Mouse (Mus musculus) frontal cortex, postnatal 14 days (tissue): ENCODE data around the gene Lrp3.
A peak's percentile ranks its signal among the peaks of the same experiment; 100 is the strongest.

Experiments
- DNase-seq, 2 experiments: peaks; one replicate each; pipeline ENCODE4 v3.0.0; 2022; ENCODE audit warnings: low spot score in 2 of 2

Gene Lrp3

GRCm38 (mm10) chr7:35189699-35190098, 25.6 kb downstream of the Lrp3 start:
- no peak for DNase-seq

GRCm38 (mm10) chr7:35185889-35186569, 29.3 kb downstream of the Lrp3 start, which contains the start of gene Slc7a10:
Gene Slc7a10, plus strand, starts transcription at chr7:35186385.
- no peak for DNase-seq

DNA sequence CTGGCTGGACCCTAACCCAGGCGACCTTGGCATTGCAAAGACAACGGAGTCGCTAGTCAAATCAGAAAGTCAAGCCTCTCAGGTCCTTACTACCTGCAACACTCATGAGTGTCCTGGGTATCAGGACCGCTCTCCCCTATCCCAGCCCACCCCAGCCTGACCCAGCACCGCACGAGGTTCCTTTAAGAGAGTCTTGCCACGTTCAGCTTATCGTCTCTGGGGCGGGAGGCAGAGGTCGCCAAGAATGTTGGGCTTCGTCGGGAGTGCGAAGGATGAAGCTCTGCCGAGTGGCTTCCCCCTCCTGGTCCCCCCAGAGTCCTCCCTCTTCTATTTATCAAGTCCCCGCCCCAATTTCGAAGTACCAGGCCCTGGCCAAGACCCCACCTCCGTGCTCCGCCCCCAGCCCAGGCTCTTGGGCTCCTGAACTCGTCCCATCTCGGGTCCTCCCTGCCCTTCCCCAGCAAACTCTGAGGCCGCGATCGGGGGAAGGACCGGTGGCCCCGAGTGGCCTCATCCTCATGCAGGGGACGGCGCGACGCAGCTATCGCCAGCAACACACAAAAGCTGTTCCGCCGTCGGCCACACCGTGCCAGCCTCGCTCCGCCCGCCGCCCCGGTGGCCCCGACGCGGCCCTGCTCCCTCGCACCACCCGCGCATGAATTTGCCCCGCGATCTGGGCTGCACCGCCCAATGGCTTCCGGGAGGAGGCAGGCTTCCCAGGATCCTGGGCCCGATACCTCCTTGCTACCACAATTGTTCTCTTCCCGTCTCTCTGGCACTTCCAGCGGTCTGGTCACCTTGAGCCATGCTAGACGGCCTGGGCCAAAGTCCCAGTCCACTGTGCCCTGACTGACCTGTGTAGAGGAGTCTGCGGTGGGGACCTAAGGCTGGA, 30.2 kb downstream of the Lrp3 start:
- DNase-seq, result no peak

DNA sequence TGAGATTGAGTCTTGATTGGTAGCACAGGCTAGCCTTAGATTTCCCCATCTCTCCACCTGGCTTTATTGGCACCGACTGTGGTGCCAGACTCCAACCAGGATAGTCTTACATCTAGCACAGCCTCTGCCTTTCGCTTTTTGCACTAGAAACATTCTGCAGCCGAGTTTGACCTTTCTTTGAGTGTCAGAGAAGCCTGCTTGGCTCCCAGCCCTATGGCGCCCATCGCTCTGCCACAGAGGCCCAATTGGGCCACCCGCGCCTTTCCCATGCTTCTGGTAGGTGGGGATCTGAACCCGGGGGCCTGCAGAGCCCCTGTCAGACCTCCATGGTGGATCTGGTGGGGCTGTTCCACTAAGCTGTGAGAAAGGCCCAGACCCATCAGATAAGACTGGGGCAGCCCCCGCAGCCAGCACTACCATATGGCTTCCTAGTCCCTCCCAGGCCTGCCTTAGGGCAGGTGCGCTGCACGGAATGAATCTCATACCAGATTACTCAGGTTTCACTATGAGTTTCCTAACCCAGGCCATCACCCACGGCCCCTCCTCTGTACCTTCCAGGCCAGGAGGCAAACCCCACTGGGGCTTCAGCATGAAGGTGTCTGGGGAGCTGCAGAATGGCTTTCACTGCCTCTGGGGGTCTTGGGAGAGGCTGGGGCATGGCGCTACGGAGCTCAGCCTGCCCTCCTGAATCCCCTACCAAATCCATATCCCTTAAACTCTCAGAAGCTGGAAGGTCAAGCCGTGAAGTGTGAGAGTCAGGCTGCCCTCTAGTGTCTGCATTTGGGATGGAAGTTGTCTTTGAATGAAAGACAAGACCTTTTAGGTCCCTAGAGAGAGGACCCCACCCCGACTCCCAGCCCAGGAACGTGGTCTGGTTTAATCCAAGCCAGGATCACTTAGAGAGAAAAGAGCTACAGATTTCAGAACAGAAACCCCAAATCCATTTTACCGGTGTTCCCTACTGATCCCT, 38.6 kb downstream of the Lrp3 start:
- DNase-seq, result no peak

DNA sequence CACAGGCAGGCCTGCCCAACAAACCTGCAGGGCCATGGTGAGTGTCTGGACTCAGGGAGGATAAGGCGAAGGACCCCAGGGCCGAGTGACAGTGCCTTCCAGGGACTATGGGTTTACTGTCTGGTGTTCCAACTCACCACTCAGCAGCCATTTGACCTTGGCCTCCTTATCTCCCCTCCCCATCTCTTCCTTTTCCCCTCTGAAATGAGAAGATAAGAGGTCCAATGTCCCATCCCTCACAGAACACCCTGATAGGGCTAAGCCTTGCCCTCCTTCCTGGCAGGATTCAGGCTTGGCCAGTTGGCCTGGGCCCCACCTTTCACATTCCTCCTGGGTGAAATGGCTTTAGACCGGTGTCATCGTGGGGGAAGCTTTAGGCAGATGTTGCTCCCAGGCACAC, 39.8 kb downstream of the Lrp3 start:
- no peak for DNase-seq

DNA sequence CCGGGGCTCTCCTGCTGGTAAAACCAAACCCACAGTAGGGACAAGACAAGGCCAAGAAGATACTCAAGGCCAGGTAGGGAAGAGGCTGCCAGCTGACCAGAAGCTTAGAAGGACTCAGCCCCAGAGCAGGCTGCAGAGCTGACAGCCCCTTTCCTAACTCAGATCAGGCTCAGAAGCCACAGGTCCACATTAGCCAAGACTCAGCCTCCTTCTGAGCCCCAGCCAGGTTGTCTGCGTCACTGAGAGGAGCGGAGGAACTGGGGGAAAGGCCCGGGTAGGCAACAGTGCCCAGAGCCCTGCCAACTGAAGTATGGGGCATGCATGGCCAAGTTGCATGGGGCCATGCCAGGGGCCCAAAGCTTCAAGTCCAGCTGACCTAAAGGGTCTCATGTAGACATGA, 42.8 kb downstream of the Lrp3 start:
- no peak for DNase-seq

DNA sequence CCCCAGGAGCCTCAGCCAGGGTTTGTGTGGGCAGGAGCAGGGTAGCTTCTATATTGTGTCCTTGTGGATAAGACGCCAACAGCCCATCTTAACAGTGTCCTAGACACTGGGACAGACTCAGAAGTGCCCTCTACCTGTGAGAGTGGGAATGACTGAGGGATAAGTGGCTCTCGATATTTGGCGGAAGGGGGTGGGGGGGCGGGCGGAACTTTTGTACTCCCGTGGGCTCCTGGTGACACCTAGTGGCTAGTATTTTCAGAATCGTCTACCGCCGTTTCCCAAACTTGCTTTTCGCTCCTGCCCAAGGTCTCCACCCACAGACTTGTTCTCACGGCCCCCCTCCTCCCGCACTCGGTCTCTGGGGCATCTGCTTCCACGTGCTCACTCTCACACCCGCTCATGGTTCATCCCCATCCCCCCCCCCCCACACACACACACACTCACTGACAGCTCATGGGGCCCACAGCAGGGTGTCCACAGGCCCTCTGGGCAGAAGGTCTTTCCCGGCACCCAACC, 43.4 kb downstream of the Lrp3 start:
- DNase-seq, result peak in 1 of 2 experiments; percentile 57

DNA sequence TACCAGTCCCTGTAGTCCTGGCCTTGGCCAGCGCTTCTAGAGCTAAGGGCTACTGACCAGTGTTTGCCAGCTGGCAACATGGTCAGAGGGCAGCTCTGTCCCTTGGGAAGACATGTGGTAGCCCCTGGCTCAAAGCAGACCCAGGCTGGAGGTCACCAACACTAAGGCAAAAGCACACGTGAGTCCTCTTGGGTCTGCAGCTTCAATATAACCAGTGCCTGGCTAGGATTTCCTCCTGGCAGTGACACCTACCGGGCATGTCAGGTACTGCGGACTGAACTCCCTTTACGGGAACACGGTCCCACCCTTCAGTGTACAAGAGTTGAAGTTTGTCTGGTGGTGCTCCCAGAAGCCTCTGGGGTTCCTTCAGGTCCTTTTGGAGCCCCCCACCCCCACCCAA, 46.0 kb downstream of the Lrp3 start:
- peak; percentile 74 to 93 for DNase-seq

- no peak for DNase-seq
Observed at GRCm38 (mm10) chr7:35167925-35168324, 47.4 kb downstream of the Lrp3 start.

- no peak for DNase-seq
Observed at GRCm38 (mm10) chr7:35166988-35167387, 48.3 kb downstream of the Lrp3 start.

DNA sequence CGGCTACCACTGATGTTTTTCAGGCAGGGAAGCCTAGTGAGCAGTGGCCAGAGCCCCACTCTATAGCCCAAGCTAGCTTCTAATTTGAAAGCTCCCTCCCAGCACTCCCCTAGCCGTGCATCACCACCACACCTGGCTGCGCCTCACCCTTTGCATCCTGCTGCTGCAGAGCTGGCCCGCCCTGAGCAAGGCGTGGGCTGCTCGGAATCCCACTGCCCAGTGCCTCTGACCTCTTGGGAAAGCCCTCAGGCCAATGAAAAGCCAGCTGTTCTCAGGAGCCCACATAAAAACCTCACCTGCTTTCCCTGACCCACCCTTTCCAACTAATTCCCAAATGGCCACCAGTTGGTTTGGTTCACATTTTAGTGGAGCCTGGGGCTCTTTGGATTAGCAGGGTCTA, 51.2 kb downstream of the Lrp3 start:
- DNase-seq, result no peak

- no peak for DNase-seq
Observed at GRCm38 (mm10) chr7:35163600-35163999, 51.7 kb downstream of the Lrp3 start.

- DNase-seq, result no peak
Observed at GRCm38 (mm10) chr7:35162443-35162842, 52.9 kb downstream of the Lrp3 start.

- no peak for DNase-seq
Observed at GRCm38 (mm10) chr7:35157512-35157911, 57.8 kb downstream of the Lrp3 start.

- DNase-seq, result no peak
Observed at GRCm38 (mm10) chr7:35156561-35157477, 58.5 kb downstream of the Lrp3 start.

- DNase-seq, result no peak
Observed at GRCm38 (mm10) chr7:35154449-35154848, 60.8 kb downstream of the Lrp3 start.

DNA sequence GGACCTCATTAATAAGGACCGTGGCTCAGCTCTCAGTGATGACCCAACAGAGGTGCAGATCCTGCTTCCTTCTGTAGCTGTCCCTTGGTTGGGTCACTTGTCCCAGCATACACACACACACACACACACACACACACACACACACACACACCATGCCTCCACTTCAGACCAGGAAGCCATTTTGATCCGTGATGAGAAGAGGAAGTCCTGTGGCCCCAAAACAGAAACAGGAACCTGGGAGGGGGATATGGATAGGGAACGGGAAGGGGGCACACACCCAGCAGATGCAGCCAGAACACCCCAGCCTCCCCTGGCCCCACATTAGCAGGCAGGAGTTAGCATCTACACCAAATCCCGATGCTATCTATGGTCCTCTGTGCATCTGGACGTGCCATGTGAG, 64.4 kb downstream of the Lrp3 start:
- DNase-seq, result no peak
